Mouse (Mus musculus) CH12.LX (cell line): ENCODE results near the gene 1700018G05Rik.
"Not testable (repeated sequence)": the region's sequence is repeated elsewhere in the genome, so short reads cannot be mapped to it uniquely, and the experiment has no call there.

Source experiments
- CTCF ChIP-seq, 2 experiments: IDR thresholded peaks in 1 of 2; conservative IDR thresholded peaks in 1 of 2; 2 replicates each; pipeline ENCODE4 v1.5.1; 2011 to 2012; ENCODE audit warnings: low read depth in 2 of 2, low read length in 2 of 2, improper control_type of control experiment in 1 of 2, inconsistent platforms in 1 of 2, mild to moderate bottlenecking in 1 of 2, moderate library complexity in 1 of 2
- HCFC1 ChIP-seq: IDR thresholded peaks from 2 replicates; pipeline ENCODE4 v1.6.1; 2012; ENCODE audit warnings: low read depth, mild to moderate bottlenecking, inconsistent platforms, low read length, improper control_type of control experiment
- MAX ChIP-seq: IDR thresholded peaks from 2 replicates; pipeline ENCODE4 v1.6.1; 2011; ENCODE audit warnings: low read length, improper control_type of control experiment
- MAZ ChIP-seq: IDR thresholded peaks from 2 replicates; pipeline ENCODE4 v1.6.1; 2012; ENCODE audit warnings: low read depth, mild to moderate bottlenecking, inconsistent platforms, low read length, improper control_type of control experiment, moderate library complexity
- MXI1 ChIP-seq: IDR thresholded peaks from 2 replicates; pipeline ENCODE4 v1.6.1; 2011; ENCODE audit warnings: mild to moderate bottlenecking, low read depth, low read length, improper control_type of control experiment
- NELFE ChIP-seq: IDR thresholded peaks from 2 replicates; pipeline ENCODE4 v1.6.1; 2011; ENCODE audit warnings: low read depth, low read length, improper control_type of control experiment
- PAX5 ChIP-seq: IDR thresholded peaks from 2 replicates; pipeline ENCODE4 v1.6.1; 2012; ENCODE audit warnings: low read length, inconsistent platforms, mixed read lengths
- POLR2A ChIP-seq: IDR thresholded peaks from 2 replicates; pipeline ENCODE4 v1.6.1; 2011; ENCODE audit warnings: low read depth, mild to moderate bottlenecking, improper control_type of control experiment, low read length
- POLR2AphosphoS2 ChIP-seq: IDR thresholded peaks from 2 replicates; pipeline ENCODE4 v1.6.1; 2011; ENCODE audit warnings: low read depth, low read length, improper control_type of control experiment
- SIN3A ChIP-seq: IDR thresholded peaks from 2 replicates; pipeline ENCODE4 v1.6.1; 2012; ENCODE audit warnings: low read length, improper control_type of control experiment, inconsistent platforms
- TCF12 ChIP-seq: IDR thresholded peaks from 2 replicates; pipeline ENCODE4 v1.6.1; 2014; ENCODE audit warnings: low read depth, mild to moderate bottlenecking, inconsistent platforms, low read length, improper control_type of control experiment
- UBTF ChIP-seq: IDR thresholded peaks from 2 replicates; pipeline ENCODE4 v1.6.1; 2012; ENCODE audit warnings: low read depth, mild to moderate bottlenecking, inconsistent platforms, low read length, improper control_type of control experiment, moderate library complexity
- USF1 ChIP-seq: IDR thresholded peaks from 2 replicates; pipeline ENCODE4 v1.6.1; 2014; ENCODE audit warnings: low read depth, mild to moderate bottlenecking, inconsistent platforms, low read length, improper control_type of control experiment
- ZKSCAN1 ChIP-seq: IDR thresholded peaks from 2 replicates; pipeline ENCODE4 v1.6.1; 2012; ENCODE audit warnings: low read depth, inconsistent platforms, low read length, improper control_type of control experiment, borderline replicate concordance

DNA sequence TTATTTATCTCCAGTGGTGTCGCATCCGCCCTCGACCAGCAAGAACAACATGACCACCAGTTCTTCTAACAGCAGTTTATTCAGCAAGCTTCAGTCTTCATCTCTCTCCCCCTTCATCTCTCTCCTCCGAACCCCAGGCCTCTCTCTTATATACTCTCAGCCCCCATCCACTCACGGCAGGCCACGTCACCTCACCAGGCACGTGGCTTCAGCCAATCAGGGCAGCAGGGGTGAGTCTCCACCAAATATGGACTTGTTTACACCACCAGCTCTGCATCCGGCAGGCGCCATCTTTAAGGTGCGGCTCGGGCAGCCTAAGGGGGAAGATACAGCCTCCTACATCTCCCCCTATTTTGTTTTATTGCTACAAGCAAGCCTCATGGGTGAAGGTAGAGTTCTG lies 22.0 kb downstream of the 1700018G05Rik start:
- not testable (repeated sequence) for TF ChIP-seq CTCF (conservative IDR thresholded peaks at IDR 0.05 in 1 of 2, IDR thresholded peaks at IDR 0.05 in 1 of 2; ENCODE audit: low read depth in 2 of 2, low read length in 2 of 2); MAX; POLR2AphosphoS2; NELFE; USF1; ZKSCAN1; POLR2A; MXI1; UBTF; HCFC1; MAZ; PAX5; SIN3A; TCF12
